Mouse (Mus musculus) testis, postnatal 14 days (tissue): ENCODE measurements around the gene Pithd1.
A peak's percentile ranks its signal among the peaks of the same experiment; 100 is the strongest.

ENCODE experiments used
- DNase-seq: peaks from one replicate; pipeline ENCODE4 v3.0.0; 2021; ENCODE audit warnings: low spot score

Gene Pithd1

DNA sequence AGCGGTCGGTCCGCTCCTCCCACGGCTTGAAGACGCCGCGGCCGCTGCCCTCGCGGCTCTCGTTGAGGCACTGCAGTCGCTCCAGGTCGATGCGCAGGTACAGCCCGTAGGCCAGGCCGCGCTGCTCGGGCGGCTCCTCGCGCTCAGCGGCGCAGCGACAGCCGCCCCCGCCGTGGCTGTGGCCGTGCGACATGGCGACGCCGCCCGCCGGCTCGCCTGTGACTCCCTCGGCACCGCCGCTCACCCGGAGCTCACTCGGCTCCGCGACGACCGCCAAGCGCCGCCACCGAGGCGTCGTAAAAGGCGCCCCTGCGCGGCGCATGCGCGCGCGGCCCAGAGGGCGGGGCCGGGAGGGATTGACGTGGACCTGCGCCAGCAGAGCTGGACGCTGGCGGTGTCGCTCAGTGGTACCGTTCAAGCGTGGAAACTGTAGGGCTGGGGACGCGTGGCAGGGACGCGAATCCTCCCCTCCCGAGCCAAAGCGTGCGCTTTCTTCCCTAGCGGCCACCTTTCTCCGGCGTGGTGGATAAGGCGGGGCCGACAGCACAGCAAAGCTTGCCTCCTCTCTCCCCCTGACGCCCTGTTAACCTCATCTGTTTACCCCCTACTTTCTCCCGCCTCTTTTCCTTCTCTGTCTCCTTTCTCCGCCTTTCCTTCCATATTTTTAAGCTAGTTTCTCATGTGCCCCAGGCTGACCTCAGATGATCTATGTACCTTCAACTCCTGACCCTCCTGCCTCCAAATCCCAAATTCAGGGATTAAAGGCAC is at the start of gene Pithd1:
Gene Pithd1 (minus strand): TSS at position 322 of the 768 bp plus-strand sequence.
- DNase-seq: peak; percentile 91

DNA sequence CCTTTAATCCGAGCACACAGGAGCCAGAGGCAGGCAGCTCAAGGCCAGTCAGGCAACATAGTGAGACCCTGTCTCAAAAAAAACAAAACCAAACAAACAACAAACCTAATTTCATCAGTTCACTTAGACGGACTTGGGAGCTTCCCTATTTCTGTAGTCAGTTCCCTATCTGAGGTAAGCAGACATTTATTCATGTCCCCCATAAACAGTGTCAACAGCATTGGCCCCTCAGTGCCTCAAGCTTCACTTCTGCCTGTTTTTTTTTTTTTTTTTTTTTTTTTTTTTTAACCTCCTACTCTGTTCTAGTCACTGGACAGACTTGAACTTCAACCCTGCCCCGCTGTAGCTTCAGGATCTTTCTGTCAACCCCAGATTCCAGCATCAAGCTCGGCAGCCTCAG is 48.0 kb upstream of the Pithd1 start:
- no peak for DNase-seq

DNA sequence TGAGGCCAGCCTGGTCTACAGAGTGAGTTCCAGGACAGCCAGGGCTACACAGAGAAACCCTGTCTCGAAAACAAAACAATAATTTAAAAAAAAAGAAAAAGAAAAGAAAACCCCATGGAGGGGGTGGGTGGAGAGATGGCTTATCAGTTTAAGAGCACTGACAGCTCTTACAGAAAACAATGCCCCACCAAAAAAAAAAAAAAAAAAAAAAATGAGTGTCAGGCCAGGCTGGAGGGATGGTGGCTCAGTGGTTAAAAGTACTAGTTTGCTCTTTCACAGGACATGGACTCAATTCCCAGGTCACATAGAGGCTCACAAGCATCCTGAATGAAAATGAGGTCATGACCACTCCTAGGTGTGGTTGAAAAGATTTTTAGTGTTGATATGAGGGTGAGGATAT is 46.2 kb upstream of the Pithd1 start:
- DNase-seq: no peak

DNA sequence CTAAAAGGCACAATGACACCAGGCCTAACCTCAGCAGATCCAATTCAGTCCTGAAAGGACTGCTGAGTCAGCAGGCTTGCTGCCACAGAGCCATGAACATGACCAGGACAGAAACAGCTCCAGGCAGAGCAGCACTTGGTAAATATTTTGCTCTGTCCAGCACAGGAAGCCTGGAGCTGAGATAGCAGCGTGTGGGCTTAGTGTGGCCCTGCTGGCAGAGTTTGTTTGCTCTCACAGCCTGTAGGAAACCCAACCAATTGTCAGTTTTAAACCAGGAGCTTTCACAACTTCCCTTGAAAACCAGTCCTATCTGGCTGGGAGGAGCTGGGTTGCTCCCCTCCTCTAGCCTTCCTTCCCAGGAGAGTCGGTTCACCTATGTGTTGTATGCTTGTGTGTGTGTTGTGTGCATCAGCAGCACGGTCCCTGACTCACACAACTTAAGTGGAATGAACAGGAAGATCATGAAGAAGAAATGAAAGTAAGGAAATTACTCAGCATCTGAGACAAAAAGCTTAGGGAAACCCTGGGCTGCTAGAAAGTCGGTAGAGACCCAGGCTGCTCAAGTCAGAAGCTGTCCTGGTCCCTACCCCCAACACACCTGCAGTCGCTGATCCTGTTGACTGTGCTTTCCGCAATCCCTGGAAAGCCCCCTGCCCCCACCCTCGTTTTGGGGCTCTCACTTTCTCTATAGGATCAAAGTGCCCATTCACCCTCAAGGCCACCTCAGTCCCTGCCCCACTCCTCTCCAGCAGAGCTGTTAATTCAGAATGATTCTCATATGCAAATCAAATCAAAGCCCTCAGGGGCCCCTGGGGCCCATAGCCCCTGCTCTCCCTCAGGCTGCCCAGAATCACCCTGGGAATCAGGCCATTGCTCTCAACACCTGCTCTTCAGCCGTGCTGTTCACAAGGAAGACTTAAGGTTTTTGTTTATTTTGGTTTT is 44.2 kb upstream of the Pithd1 start:
- DNase-seq: no peak

DNA sequence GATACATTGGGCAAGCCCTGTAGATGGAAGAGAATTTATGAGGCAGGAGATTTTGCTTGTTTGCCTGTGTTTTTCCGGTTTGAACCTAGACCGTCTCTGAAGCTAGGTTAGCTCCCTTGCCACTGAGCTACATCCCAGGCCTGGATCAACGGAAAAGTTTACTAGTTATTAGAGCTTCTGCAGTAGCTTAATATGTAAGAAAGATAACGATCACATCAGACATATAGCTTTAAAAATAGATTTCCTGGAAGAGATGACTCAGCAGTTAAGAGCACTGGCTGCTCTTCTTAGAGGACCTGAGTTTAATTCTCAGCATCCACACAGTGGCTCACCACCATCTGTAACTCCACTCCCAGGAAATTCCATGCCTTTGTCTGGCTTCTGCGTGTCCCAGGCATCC is 41.6 kb upstream of the Pithd1 start:
- DNase-seq: no peak

DNA sequence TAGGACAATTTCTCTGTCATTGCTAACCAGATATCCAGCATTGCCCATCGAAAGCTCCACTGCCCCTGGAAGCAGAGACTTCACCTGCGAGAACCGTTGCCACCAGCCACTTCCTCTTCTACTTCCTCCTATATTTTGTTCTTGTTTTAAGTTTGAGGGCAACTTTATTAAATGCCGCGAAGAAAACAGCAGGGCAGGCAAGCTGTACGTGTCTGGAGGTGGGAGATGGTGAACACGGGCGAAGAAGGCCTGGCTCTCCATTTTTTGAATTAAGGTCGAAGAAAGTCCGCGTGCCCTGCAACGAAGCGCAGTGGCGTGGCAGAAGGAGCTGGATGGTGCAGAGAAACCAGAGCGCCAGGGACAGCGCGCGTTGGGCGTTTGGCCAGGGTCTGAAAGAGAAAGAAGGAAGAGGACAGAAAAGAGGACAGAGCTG is 41.1 kb upstream of the Pithd1 start:
- DNase-seq: no peak

DNA sequence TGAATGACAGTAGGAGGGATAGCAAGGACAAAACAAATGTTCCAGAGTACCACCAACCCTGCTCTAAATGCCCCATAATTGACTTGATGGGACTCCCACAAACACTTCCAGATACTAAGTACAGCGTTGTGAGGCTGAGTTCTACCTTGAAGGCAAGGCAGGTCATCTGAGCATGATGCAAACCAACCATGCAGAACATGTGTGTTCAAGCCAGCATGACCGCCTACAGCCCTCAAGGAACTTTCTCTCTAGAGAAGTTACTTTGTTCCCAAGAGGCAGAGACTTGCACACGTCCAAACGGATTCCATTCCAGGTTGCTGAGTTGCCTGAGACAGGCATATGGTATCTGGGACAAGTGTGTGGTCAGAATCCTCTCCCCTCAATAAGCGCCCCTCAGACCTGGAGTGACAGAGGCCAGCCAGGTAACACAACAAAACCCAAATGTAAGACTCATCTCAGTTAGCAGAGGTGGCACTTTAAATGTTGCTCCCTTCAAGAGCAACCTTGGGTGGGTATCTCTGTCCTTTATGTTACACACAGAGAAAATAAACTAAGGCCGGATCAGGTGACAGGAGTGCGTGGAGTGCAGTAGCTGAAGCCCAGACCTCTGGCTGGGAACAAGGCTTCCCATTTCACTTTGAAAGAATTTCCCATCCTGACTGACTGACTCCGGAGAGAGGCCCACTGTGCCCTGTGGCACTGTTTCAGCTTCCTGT is 40.5 kb upstream of the Pithd1 start:
- no peak for DNase-seq

DNA sequence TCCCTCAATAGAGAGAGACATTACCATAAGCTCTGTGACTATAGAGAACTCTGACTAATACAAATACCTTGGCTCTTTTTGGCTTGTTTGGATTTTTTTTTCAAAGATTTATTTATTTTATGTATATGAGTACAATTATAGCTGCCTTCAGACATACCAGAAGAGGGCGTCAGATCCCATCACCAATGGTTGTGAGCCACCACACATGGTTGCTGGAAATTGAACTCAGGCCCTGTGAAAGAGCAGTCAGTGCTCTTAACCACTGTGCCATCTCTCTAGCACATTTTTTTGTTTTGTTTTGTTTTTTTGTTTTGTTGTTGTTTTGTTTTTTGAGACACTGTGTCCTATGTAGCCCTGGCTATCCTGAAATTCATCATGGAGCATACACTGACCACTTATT is 38.3 kb upstream of the Pithd1 start:
- DNase-seq: no peak

DNA sequence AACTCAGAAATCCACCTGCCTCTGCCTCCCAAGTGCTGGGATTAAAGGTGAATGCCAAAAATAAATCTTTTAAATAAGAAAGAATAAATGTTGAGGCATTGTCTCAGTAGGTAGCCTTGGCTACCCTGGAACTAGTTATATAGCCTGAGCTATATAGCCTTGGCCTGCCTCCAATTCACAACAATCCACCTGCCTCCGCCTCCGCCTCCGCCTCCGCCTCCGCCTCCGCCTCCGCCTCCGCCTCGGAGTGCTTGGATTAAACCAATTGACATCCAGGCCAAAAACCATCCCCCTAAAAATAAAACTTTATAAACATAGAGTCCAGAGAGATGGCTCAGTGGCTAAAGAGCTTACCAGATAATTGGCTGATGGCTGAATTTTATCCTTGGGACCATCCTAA is 35.9 kb upstream of the Pithd1 start:
- DNase-seq: no peak

DNA sequence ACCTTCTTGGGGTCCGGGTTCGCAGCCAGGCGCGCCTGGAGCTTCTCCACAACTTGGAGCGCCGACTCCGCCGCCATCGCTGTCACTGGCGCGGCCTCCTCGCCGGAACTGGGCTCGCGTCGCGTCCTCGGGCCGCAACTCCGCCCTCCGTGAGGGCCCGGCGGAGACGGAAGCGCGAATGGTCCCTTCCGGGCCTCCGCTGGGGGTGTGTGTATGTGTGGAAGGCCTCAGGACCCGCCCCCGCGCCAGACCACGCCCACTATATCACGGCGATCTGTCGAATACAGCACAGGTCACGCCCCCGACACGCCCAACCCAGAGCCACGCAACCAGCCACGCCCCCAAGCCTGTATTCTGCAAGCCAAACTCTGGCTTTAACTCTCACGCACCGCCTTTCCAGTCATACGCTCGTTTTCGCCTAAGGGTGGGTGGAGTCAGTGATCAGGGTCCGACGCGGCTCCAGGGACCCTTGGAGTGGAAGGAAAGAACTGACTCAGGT is 34.5 kb upstream of the Pithd1 start, which contains the start of gene Eloa:
Gene Eloa (minus strand): TSS at position 215 of the 499 bp plus-strand sequence.
- DNase-seq: peak; percentile 99

DNA sequence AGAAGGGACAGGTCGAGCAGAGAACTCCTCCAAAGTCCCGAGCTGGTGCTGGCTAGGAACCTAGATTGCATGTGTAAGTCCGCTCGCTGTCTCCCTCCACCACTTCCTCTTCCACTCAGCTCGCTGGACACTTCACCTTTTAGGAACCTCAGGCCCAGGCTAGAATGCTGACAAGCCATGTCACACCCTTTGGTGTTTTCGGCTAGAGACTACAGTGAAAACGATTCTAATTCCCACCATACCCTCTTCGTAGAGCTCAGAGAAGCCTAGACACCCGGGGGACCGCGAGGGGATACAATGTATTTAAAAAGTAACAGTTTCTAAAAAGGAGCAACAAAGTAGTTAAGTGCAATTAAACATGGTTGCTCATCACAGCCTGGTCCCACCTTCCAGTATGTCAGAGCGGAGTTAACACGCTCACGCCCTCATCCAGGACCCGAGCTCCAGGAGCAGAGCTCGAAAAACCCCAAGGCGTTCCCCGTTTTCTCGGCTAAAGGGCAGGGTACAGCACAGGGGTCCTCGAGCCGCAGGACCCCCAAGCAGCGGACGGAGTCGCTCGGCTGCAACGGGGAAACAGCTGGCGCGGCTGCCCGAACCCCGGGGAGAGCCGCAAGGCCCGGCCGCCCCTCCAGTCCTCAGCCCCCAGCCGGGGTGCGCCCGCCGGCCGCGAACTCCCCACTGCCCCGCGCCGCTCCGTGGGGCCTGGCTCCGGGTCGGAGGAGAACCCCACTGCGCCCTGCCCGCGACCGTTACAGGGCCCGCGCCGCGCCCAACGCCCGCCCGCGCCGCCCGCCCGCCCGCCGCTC is 33.9 kb upstream of the Pithd1 start:
- DNase-seq: peak; percentile 65

DNA sequence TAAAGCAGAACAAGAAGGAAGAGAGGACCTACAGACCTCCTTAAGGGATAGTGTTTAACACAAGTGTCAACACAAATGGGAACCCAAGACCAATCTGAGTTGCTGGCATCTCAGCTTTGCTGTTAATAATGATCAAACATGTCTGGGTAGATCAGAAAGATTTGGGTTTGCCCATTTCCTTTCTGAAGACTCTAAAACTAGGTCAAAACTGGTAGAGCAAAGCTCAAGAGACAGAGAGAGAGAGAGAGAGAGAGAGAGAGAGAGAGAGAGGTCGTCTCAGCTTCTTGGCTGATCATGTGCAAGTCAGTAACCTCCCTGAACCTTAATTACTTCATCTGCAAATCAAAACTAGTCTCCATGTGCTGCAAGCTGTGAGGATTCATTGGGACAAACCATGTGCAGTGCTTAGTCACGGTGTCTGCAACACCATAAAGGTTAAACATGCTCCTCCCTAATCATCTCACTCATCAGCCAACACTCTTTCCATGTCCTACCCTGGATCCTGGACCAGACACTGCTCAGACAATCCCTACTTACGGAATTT is 29.1 kb upstream of the Pithd1 start:
- DNase-seq: no peak

DNA sequence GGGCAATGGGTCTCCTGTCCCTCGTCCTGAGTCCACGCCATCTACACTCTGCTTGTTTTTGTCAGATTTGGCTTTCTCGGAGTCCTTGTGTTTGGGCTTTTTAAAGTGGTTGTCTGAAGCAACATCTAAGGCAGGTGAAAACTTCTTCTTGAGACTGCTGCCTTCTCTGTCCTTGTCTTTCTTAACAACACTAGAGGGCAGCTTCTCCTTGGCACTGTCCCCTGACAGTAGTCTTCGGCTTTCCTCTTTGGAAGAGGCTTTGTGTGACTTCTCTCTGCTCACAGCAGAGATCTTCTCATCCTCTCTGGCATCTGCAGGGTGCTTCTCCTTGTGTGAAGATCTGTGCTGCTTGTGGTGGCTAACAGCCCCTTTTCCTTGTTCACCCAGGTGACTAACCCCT is 23.5 kb upstream of the Pithd1 start:
- DNase-seq: no peak

DNA sequence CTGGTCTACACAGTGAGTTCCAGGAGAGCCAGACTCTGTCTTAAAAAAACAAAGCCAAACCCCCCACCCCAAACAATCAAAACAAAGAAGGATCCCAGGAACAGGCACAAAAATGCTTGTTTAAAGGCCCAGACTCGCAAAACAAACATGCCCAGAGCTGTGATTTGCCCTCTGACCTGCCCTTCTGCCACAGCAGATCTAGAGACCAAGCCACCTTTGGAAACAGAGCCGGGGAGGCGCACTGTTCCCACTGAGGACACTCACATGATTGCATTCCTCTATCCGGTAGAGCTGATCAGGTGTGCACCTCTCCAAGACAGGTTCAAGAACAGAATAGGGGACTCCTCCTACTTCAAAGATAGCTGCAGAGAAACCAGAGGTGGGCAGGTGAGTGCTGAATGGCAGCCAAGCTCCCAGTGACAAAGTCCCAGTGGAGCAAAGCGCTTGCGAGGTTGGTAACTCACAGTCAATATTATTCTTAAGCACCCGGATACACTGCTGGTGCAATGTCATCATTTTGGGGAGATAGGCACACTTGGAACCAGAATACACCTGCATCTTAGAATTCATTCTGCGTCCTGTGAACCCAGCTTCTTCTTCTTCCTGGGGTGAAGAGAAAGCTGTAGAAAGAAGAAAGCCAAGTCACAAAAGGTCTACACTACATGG is 21.9 kb upstream of the Pithd1 start:
- DNase-seq: no peak

DNA sequence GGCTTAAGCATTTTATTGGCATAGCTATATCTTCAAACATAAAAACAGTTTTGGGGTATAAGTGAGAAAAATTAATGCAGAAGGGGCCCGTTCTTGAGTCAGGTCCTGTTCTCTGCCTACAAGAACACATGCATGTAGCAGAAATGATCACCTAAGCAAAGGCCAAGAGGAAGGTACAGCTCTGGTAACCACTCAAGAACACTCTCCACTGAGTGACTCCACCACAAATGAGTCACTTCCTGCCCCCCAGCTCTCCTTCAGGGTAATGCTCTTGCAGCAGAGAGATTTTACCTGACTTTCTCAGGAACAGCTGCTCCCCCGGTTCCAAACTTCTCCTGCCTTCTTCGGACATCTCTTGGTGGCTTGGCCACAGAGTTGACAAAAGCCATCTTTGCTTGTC is 19.8 kb upstream of the Pithd1 start:
- DNase-seq: no peak

DNA sequence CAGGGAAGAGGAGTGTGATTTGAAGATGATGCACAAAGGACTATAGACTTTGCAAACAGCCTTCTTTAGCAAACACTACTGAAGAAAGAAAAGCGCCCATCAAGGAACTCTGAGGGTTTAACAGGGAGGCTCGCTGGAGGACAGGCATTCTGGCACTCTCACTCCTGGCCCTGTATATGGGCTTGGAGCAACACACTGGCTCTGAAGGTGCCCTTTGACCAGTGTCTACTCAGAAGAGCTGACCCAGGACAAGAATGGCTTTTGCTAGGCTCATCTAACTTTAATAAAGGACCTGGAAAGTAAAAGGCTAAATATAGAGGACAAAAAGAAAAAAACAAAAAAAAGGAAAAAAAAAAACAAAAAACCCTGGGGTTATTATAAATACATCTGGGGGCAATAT is 17.9 kb upstream of the Pithd1 start:
- DNase-seq: no peak

DNA sequence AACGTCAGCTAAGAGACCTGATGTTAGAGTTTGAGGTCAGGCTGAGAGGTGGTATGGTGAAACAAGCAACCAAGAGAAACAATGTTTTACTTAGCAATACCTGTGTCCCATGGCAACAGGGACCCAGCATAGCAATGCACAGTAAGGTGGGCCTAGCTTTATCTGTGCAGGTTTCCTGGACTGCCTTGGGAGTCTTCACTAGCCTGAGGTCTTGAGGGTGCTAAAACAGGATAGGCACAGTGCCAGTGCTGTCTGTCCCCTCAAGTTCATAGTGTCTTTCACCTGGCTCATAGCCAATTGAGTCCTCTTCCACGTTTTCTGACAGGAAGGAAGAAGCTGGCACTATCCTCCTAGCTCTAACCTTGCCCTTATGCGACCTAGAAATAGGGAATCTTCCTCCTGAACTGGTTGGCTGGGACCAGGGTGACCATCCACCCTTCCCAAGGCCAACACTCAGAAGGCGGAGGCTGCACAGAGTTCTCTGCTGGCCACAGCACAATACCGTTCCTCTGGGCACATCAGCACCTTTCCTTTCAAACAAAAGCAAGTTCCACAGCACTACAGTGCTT is 17.1 kb upstream of the Pithd1 start:
- DNase-seq: no peak

DNA sequence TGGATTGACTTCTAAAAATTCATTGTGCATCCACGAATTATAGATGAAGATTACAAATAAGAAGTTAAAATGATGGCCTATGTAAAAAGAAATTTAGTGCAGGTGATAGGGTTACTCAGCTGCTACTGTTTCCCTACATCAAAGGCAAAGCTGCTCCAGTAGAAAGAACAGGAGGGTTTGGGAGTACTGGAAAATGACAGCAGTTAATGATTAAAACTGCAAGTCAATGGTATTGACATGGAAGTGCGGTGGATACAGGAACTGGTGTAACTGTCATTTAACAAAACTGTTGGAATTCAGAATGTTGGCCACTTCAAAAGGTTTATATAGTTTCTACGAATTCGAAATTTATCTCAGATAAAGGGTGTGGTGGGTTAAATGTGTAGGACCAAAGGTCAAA is 8.1 kb upstream of the Pithd1 start:
- no peak for DNase-seq

DNA sequence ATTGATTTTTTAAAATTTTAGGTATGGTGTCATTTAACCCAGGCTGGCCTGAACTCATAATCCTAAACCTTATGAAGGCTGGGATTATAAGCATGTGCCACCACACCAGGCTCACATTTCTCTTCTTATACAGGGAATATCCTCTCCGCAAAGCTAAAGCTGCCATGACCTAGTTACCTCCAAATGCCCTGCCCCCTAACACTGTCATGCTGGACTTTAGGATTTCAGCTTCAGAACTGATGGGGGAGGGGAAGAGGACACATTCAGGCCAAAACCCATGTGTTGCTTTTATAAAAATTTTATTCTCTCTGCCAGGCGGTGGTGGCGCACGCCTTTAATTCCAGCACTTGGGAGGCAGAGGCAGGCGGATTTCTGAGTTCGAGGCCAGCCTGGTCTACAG is 6.9 kb upstream of the Pithd1 start:
- no peak for DNase-seq

DNA sequence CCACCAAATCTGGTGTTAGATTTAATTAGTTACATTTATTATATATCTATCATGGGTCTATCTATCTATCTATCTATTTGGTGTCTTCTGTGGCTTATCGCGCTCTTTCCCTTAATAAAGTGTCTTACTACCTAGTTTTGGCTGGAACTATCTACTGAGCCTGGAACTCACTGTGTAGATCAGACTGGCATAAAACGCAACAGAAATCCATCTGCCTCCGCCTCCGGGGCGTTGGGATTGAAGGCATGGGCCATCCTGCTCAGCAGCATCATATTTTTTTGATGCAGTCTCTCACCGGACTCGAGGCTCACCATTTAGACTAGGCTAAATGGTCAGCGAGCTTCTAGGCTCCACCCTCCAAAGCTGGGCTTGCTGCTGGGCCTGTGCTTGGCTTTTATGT is 650 bp upstream of the Pithd1 start:
- no peak for DNase-seq
